Mouse (Mus musculus): ENCODE measurements at regions not wholly inside any gene's neighbourhood (a gene's known extent, or its start where the extent isn't known, plus 50 kb on each side); places are given as distances from the start of the nearest gene placed in this dataset.
A peak's percentile ranks its signal among the peaks of the same experiment; 100 is the strongest.

DNA sequence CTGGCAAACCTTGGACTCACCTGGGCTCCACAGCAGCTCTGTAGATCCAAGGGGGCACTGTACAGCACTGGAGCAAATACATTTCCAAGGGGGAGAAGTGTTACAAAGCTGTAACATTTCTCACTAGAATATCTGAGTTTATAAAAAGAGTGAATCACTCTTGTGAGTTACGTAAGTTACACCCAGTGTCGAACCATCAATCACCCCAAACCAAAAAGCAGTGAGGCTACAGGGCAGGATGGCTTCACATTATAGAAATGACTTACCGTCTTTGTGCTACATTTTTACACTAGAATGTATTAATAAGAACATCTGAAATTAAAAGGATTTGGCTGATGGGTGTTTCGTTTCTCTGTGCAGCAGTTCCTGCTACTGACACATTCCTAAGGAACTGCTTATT lies 156.7 kb upstream of the Klf14 start:
- Histone ChIP-seq H3K4me1 (peaks cover 24% of the 10 kb centered on the region), H3K4me3 (no peak overlapping the region), H3K27me3 (no peaks in the 10 kb centered on the region), H3K9me3 (no peaks in the 10 kb centered on the region), H3K36me3 (no peaks in the 10 kb centered on the region), H3K27ac (no peak overlapping the region), H3K9ac (no peak overlapping the region), H3K4me2 (replicated peaks) (no peak overlapping the region)
- no peak for ATAC-seq (ENCODE audit: low FRiP score, low read depth)
- WGBS = 73% methylated on average over 4 of the region's 4 CpGs

DNA sequence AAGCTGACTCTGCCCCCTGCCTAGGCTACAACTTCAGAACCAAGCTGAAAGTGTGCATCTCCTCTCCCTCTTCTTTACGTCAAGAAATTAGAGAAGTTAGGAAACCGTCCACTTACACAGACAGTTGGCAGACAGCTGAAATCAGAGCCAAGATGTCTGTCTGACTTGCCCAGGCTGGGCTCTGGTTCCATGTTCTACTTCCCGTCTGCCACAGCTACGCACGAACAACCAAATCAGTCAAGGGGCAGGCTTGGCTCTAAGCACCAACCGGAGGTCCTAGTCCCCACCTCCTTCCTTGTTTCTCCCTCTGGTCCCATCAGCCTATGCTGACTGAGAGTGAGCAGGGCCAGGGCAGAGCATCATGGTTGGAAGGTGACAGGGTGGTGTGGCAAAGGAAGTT lies 157.5 kb upstream of the Klf14 start:
- Histone ChIP-seq H3K4me1 (peaks cover 23% of the 10 kb centered on the region), H3K9me3 (no peaks in the 10 kb centered on the region), H3K9ac (no peak overlapping the region), H3K4me2 (replicated peaks) (no peak overlapping the region), H3K36me3 (no peaks in the 10 kb centered on the region), H3K4me3 (no peak overlapping the region), H3K27ac (no peak overlapping the region), H3K27me3 (no peaks in the 10 kb centered on the region)
- 75% methylated on average over 6 of the region's 6 CpGs for WGBS
- ATAC-seq (ENCODE audit: low FRiP score, low read depth) = no peak

DNA sequence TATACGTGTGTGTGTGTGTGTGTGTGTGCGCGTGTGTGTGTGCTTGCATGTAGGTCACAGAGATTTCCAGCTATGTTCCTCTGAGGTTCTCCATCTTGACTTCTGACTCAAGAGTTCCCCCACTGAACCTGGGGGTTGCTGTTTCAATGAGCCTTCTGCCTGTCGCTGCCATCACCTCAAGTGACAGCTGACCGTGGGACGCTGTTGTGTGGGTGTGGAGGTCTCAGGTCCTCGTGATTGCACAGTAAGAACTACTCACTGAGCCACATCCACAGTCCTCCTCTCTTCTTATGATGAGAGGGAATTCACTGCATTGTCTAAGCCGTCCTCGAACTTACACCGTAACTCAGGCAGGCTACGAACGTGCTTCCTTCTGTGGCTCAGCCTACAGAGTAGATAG lies 158.8 kb upstream of the Klf14 start:
- Histone ChIP-seq H3K27me3 (no peaks in the 10 kb centered on the region), H3K9me3 (no peaks in the 10 kb centered on the region), H3K4me3 (no peak overlapping the region), H3K9ac (no peak overlapping the region), H3K4me2 (replicated peaks) (no peak overlapping the region), H3K27ac (no peak overlapping the region), H3K36me3 (no peaks in the 10 kb centered on the region), H3K4me1 (peaks cover 15% of the 10 kb centered on the region; the same call in 1 of the 2 replicates)
- ATAC-seq (ENCODE audit: low FRiP score, low read depth) = no peak
- WGBS = 92% methylated on average over 12 of the region's 12 CpGs

DNA sequence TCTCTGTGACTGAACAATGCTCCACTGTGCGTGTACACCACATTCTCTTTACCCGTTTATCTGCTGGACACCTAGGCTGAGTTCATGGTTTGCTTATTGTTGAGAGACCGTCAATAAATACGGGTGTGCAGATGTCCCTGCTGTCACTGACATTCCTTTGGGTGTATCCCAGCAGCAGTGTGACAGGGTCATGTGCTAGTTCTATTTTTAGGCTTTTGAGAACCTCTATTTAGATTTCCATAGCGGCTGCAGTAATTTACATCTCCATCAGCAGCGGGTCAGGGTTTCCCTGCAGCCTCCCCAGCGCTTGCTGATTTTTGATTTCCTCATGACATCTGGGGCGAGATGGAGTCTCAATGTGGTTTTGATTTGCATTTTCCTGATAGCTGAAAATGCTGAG lies 162.1 kb upstream of the Klf14 start:
- Histone ChIP-seq H3K27me3 (no peaks in the 10 kb centered on the region), H3K4me2 (replicated peaks) (no peak overlapping the region), H3K36me3 (no peaks in the 10 kb centered on the region), H3K9ac (no peak overlapping the region), H3K4me1 (peaks cover 9% of the 10 kb centered on the region), H3K9me3 (no peaks in the 10 kb centered on the region), H3K27ac (no peak overlapping the region), H3K4me3 (no peak overlapping the region)
- WGBS = 70% methylated on average over 8 of the region's 8 CpGs
- ATAC-seq (ENCODE audit: low FRiP score, low read depth) = no peak

DNA sequence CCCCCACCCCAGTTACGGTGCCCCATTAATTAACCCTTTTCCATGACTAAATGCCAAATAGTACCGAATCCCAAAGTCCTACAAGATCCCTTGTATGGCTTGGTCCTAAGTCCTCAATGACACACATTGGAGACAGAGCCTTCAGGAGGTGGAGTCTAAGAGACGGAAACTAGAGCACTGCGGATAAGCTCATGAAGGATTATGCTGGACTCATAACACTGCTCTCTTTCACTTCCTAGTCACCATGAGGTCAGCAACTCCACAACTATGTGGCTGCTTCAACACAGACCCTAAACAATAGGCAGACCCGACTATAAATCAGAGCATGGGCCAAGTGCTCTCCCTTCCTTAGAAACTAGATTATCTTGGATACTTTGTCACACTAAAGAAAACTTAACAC lies 164.0 kb upstream of the Klf14 start:
- H3K4me2 ChIP-seq (replicated peaks) = no peak overlapping the region
- no peak overlapping the region for H3K27ac ChIP-seq
- no peak for ATAC-seq (ENCODE audit: low FRiP score, low read depth)
- H3K4me3 ChIP-seq = no peak overlapping the region
- WGBS = 84% methylated on average over 5 of the region's 5 CpGs
- no peaks in the 10 kb centered on the region for H3K9me3 ChIP-seq
- no peaks in the 10 kb centered on the region for H3K36me3 ChIP-seq
- H3K4me1 ChIP-seq = peaks cover 6% of the 10 kb centered on the region; the same call in 1 of the 2 replicates
- H3K27me3 ChIP-seq = no peaks in the 10 kb centered on the region
- no peak overlapping the region for H3K9ac ChIP-seq

DNA sequence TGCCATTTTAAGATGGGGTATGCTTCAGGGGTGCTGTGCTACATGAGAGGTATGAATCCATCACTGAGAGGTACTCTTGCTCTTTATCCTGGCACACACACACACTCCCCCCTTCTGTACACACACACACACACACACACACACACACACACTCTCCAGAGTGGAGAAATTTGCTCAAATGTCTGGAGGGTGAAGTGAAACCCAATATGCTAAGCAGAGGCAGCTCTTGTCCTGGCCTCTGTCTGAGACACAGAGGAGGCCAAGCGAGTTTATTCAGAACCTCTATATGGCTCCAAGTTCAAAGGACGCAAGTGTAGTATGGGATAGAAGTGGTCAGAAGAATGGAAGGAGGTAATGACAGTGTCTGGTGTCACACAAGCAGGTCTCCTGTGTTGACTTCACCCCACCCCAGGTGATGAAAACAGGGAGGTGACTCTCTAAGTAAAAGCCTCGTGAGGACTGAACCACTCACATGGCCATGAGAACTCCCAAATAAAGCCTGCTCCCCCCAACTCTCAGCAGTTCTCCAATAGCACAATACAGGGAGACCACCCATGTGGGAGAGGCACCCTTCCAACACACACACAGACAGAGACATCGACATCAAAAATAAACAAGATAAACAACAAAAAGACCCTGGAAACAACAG lies 164.6 kb upstream of the Klf14 start:
- no peaks in the 10 kb centered on the region for H3K27me3 ChIP-seq
- 77% methylated on average over 4 of the region's 4 CpGs for WGBS
- H3K36me3 ChIP-seq = no peaks in the 10 kb centered on the region
- H3K4me2 ChIP-seq (replicated peaks) = no peak overlapping the region
- no peak for ATAC-seq (ENCODE audit: low FRiP score, low read depth)
- H3K27ac ChIP-seq = no peak overlapping the region
- H3K4me1 ChIP-seq = peaks cover 6% of the 10 kb centered on the region; the same call in 1 of the 2 replicates
- no peaks in the 10 kb centered on the region for H3K9me3 ChIP-seq
- no peak overlapping the region for H3K4me3 ChIP-seq
- no peak overlapping the region for H3K9ac ChIP-seq

DNA sequence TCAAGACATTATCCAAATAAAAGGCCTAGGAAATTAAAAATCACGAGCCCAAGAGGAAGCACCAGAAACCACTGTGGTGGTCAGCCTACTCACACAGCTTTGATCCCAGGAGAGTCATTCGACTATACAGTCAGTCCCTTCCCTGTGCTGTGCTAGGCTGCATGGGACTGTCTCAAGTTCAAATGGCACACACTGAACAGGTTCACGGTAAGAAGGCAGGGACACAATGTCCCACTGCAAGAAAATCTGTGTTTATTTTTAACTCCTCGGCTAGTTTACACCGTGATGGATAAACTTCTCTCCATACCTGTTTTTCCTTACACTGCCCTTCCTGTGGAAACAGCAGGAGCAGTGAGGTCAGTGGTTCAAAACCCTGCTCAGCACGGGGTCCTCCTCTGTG lies 165.2 kb upstream of the Klf14 start:
- Histone ChIP-seq H3K27me3 (no peaks in the 10 kb centered on the region), H3K36me3 (no peaks in the 10 kb centered on the region), H3K4me2 (replicated peaks) (no peak overlapping the region), H3K27ac (no peak overlapping the region), H3K4me3 (no peak overlapping the region), H3K9me3 (no peaks in the 10 kb centered on the region), H3K4me1 (peaks cover 6% of the 10 kb centered on the region; the same call in 1 of the 2 replicates), H3K9ac (no peak overlapping the region)
- 67% methylated on average over 6 of the region's 6 CpGs for WGBS
- no peak for ATAC-seq (ENCODE audit: low FRiP score, low read depth)

DNA sequence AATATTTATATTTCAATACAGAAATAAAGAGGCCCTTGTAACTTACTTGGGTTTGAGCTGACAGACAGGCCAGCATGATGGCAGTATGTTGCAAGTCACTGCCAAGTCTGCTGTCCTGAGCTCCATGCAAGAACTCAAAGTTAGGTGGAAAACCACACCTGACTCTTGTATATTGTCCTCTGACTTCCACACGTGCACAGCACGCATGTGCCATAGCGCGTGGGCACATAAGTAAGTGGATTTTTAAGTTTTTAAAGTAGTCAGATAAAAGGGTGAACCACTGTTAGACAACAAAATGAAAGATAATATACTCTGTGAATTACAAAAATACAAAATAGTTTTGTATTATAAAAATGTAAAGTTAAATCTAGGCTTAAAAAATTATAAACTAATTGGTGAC lies 166.0 kb upstream of the Klf14 start:
- Histone ChIP-seq H3K9ac (no peak overlapping the region), H3K4me2 (replicated peaks) (no peak overlapping the region), H3K9me3 (no peaks in the 10 kb centered on the region), H3K27me3 (no peaks in the 10 kb centered on the region), H3K4me3 (no peak overlapping the region), H3K27ac (no peak overlapping the region), H3K4me1 (peaks cover 6% of the 10 kb centered on the region; the same call in 1 of the 2 replicates), H3K36me3 (no peaks in the 10 kb centered on the region)
- ATAC-seq (ENCODE audit: low FRiP score, low read depth) = no peak
- WGBS = 92% methylated on average over 4 of the region's 4 CpGs

DNA sequence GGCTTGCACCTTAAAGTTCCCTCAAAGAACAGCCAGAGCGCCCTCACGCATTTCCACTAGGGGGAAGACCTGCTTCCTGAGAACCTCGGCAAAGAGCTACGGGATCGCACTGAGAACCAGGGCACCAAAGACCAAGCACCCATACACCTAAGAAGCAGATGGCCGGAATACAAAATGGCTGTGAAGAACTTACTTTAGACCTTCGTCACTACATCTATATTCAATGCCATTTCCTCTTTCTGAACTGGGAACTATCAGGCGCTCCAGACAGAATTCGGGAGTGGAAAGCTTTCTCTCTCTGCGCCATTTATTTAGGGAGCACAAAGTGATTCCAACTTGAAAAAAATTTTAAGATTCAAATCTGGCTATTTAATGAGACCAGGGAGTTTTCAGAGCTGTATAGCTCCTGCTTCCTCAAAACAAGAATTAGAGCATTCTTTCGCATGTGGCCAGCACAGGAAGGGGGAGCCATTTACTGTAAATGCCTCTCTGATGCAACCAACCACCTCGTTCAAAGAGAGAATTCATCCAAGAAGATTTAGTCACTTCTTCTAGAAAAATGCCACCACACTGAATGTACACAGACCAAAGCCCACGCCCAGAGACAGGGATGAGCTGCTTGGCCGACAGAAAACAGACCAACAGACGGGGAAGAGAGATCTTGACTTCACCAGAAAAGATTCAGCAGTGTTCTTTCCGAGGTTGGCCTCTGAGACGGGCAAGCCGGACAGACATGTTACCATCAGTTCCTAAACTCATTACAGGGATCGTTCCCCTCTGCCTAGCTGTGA lies 166.6 kb upstream of the Klf14 start:
- H3K9me3 ChIP-seq = no peaks in the 10 kb centered on the region
- H3K27me3 ChIP-seq = no peaks in the 10 kb centered on the region
- peak overlapping the region; percentile 30 for H3K4me2 ChIP-seq (replicated peaks)
- WGBS = 69% methylated on average over 19 of the region's 19 CpGs
- ATAC-seq (ENCODE audit: low FRiP score, low read depth) = no peak
- H3K36me3 ChIP-seq = no peaks in the 10 kb centered on the region
- no peak overlapping the region for H3K9ac ChIP-seq
- no peak overlapping the region for H3K27ac ChIP-seq
- H3K4me1 ChIP-seq = peaks cover 6% of the 10 kb centered on the region; the same call in 1 of the 2 replicates
- 0 out of 2 replicates have a peak overlapping the region, but pooled peaks have one; percentile 3 for H3K4me3 ChIP-seq

DNA sequence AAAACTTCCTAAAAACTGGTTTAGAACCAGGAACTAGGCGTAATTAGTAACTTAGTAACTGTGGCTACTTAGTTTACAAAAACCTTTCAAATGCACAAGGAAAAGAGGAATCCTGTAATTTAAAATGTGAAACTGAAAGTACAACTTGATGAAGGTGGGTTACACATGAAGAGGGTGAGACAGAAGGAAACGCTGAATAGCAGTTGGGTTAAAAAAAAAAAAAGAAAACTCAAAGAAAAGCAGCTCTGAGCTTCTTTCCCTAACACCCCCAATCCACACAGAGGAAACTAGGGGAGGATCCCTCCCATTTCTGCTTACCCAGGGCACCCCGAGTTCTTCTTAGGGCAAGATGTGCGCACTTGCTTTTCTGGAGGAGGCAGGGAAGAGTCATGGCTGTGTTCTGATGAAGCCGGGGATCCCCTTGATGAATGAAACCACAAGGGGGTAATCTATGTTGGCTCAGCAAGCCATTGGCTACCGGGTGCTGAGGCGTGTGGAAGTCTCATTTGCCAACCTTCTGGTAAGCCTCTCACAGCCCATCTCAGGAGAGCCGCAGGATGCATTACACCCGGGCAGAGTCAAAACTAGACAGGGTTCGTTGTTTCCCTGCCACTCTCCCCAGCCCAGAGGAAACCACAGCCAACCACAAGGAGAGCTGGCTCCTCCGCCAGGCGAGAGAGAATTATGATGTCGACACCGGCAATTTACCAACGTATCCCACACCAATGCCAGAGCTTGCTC lies 167.4 kb upstream of the Klf14 start:
- Histone ChIP-seq H3K4me3 (no peak overlapping the region), H3K4me1 (peaks cover 6% of the 10 kb centered on the region; the same call in 1 of the 2 replicates), H3K9ac (no peak overlapping the region), H3K27me3 (no peaks in the 10 kb centered on the region), H3K4me2 (replicated peaks) (peak overlapping the region; percentile 30; the same call in 1 of the 2 replicates), H3K36me3 (no peaks in the 10 kb centered on the region), H3K9me3 (no peaks in the 10 kb centered on the region), H3K27ac (no peak overlapping the region)
- no peak for ATAC-seq (ENCODE audit: low FRiP score, low read depth)
- 80% methylated on average over 15 of the region's 15 CpGs for WGBS

DNA sequence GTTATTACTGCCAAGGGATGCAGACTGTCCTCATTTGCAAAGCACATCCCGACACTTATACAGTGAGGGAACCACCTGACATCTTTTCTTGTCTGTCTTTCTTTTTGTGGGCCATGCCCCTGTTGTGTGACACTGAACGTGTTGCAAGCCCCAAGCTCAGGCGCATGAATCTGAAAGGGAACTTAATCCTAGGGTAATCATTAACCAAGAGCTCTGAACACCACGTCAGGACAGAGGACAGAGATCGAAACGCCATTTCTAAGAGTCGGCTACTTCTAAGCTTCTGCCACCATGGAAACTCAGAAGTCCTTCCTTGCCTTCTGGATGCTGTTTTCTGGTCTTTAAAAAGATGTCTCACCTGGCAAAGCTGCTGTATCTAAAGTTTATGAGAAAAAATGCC lies 170.3 kb upstream of the Klf14 start:
- H3K27me3 ChIP-seq = no peaks in the 10 kb centered on the region
- no peak for ATAC-seq (ENCODE audit: low FRiP score, low read depth)
- no peak overlapping the region for H3K9ac ChIP-seq
- H3K4me1 ChIP-seq = peaks cover 13% of the 10 kb centered on the region; the same call in 1 of the 2 replicates
- no peak overlapping the region for H3K27ac ChIP-seq
- H3K4me2 ChIP-seq (replicated peaks) = no peak overlapping the region
- H3K4me3 ChIP-seq = no peak overlapping the region
- 84% methylated on average over 7 of the region's 7 CpGs for WGBS
- no peaks in the 10 kb centered on the region for H3K36me3 ChIP-seq
- peaks cover 6% of the 10 kb centered on the region for H3K9me3 ChIP-seq

DNA sequence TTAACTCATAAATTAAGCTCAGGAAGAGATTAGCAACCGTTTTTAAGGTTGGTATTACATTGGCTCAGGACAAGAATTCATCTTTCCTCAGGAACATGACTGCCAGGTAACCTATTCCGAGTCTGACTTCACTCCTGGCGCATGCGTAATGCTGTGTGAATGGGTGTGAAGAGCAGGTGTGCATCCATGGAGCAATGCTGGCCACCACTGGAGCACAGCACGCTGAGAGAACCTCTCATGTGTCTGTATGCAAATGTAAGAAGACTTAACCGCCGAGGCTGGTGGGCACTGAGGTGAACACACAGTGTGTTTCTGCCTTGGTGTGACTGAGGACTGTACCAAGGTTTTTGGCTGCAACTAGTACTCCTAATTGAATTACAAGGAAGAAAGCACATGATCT lies 171.1 kb upstream of the Klf14 start:
- no peaks in the 10 kb centered on the region for H3K27me3 ChIP-seq
- no peak overlapping the region for H3K27ac ChIP-seq
- ATAC-seq (ENCODE audit: low FRiP score, low read depth) = no peak
- H3K9me3 ChIP-seq = peaks cover 6% of the 10 kb centered on the region
- no peak overlapping the region for H3K4me3 ChIP-seq
- no peak overlapping the region for H3K4me2 ChIP-seq (replicated peaks)
- no peaks in the 10 kb centered on the region for H3K36me3 ChIP-seq
- no peak overlapping the region for H3K9ac ChIP-seq
- 81% methylated on average over 7 of the region's 7 CpGs for WGBS
- peaks cover 20% of the 10 kb centered on the region; the same call in 1 of the 2 replicates for H3K4me1 ChIP-seq

All from limb, embryonic 13.5 days (tissue).